ENCODE assay signal across 16 mouse cellular contexts in the genomic region with DNA sequence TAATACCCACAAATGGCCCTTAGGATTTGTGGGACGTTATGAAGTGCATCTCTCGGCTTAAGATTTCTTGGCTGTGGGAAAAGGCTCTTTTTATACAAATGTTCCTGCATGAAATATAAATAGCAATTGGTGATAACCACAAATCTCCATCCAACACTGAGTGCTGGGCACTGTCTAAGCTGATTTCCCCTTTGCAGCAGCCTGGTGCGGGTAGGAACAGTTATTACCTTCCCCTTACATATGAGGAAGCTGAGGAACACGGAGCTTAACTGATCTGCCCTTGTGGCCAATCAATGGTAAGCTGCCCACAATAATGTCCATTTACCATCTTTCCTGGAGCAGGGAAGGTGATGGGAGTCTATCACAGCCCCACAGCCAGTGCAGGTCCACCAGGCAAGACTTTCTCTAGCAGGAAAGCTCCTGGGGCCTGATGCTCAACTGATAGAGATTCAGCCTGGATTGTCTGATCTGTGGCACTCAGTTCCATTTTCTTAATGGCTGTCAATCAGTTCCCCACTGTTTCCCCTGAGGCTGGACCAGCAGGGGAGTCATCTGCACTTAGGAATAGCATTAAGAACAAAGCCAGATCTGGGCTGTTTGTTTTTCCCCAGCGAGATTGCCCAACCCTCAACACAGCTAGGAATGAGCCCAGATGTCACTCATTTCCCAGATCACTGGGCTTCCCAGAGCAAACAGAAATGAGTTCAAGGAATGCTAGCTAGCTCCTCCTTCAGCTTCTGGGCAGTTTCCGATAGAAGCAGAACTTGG. TPM values are rescaled to one million over a fixed set of nuclear protein-coding genes. Genes with fewer than 3 reads are reported as not detected.
DNase-seq lines count a peak whose midpoint lies in the region; ATAC-seq lines count a peak whose summit lies in the region.
"Had no signal": no experiment of that assay in that cellular context is flagged by ENCODE, and none has a peak within 500 bp of the region (broad histone marks: within the 10 kb centered on the region; RNA-seq: fewer than 3 reads in every experiment).

No protein-coding gene starts in this region.

- H3K9me3 ChIP-seq in heart, embryonic 13.5 days = no peaks in the 10 kb centered on the region
- no peaks in the 10 kb centered on the region for H3K9me3 ChIP-seq in midbrain, embryonic 14.5 days (ENCODE audit: control insufficient read depth, low read length)
- no peaks in the 10 kb centered on the region for H3K9me3 ChIP-seq in midbrain, embryonic 16.5 days (replicated peaks; ENCODE audit: control insufficient read depth, low read length, poor library complexity, severe bottlenecking)
- no peaks in the 10 kb centered on the region for H3K9me3 ChIP-seq in forebrain, embryonic 14.5 days (replicated peaks; ENCODE audit: control insufficient read depth, low read length)
- H3K9me3 ChIP-seq: embryonic facial prominence, embryonic 15.5 days; hindbrain, embryonic 15.5 days; kidney, embryonic 15.5 days; limb, embryonic 12.5 days had no signal

- ATAC-seq in heart, embryonic 13.5 days (ENCODE audit: extremely low read depth, insufficient number of reproducible peaks, low FRiP score, low TSS enrichment) = no peak
- ATAC-seq in midbrain, embryonic 14.5 days (ENCODE audit: low FRiP score, low TSS enrichment) = no peak
- no peak for ATAC-seq in midbrain, embryonic 16.5 days
- peak; percentile 48; the same call in 1 of the 2 replicates for ATAC-seq in forebrain, embryonic 14.5 days

- 53% methylated on average over 6 of the region's 6 CpGs for WGBS in heart, embryonic 13.5 days
- WGBS in midbrain, embryonic 14.5 days = 45% methylated on average over 6 of the region's 6 CpGs
- 45% methylated on average over 6 of the region's 6 CpGs for WGBS in midbrain, embryonic 16.5 days
- 53% methylated on average over 6 of the region's 6 CpGs for WGBS in forebrain, embryonic 14.5 days

- H3K36me3 ChIP-seq in heart, embryonic 13.5 days = no peaks in the 10 kb centered on the region
- H3K36me3 ChIP-seq in midbrain, embryonic 14.5 days (ENCODE audit: control insufficient read depth, insufficient read depth, low read length) = no peaks in the 10 kb centered on the region
- no peaks in the 10 kb centered on the region for H3K36me3 ChIP-seq in midbrain, embryonic 16.5 days (ENCODE audit: control insufficient read depth, insufficient read depth, low read length)
- H3K36me3 ChIP-seq in forebrain, embryonic 14.5 days (ENCODE audit: control insufficient read depth, insufficient read depth, low read length) = no peaks in the 10 kb centered on the region
- H3K36me3 ChIP-seq: embryonic facial prominence, embryonic 15.5 days; hindbrain, embryonic 15.5 days; kidney, embryonic 15.5 days; limb, embryonic 12.5 days had no signal

- H3K4me3 ChIP-seq in heart, embryonic 13.5 days = no peak overlapping the region
- no peak overlapping the region for H3K4me3 ChIP-seq in midbrain, embryonic 14.5 days (replicated peaks; ENCODE audit: low read depth, low read length)
- H3K4me3 ChIP-seq in midbrain, embryonic 16.5 days (ENCODE audit: low read depth, low read length) = no peak overlapping the region
- H3K4me3 ChIP-seq in forebrain, embryonic 14.5 days (ENCODE audit: low read depth, low read length) = no peak overlapping the region
- H3K4me3 ChIP-seq: embryonic facial prominence, embryonic 15.5 days; heart, adult 2 months; hindbrain, embryonic 15.5 days; kidney, embryonic 15.5 days; limb, embryonic 12.5 days; myocyte had no signal

- H3K4me1 ChIP-seq in heart, embryonic 13.5 days = peaks cover 22% of the 10 kb centered on the region
- 0 out of 2 replicates have a peak, but pooled peaks cover 8% of the 10 kb centered on the region for H3K4me1 ChIP-seq in midbrain, embryonic 14.5 days (ENCODE audit: control insufficient read depth, insufficient read depth, low read length)
- peaks cover 2% of the 10 kb centered on the region for H3K4me1 ChIP-seq in midbrain, embryonic 16.5 days (ENCODE audit: control insufficient read depth, insufficient read depth, low read length)
- H3K4me1 ChIP-seq in forebrain, embryonic 14.5 days (ENCODE audit: control insufficient read depth, insufficient read depth, low read length) = peaks cover 21% of the 10 kb centered on the region
- H3K4me1 ChIP-seq: limb, embryonic 12.5 days had no signal

- no peak overlapping the region for H3K9ac ChIP-seq in heart, embryonic 13.5 days
- no peak overlapping the region for H3K9ac ChIP-seq in midbrain, embryonic 14.5 days (replicated peaks; ENCODE audit: low read length)
- H3K9ac ChIP-seq in midbrain, embryonic 16.5 days (ENCODE audit: low read depth, low read length) = no peak overlapping the region
- no peak overlapping the region for H3K9ac ChIP-seq in forebrain, embryonic 14.5 days (ENCODE audit: low read length)
- H3K9ac ChIP-seq: embryonic facial prominence, embryonic 15.5 days; hindbrain, embryonic 15.5 days; kidney, embryonic 15.5 days; limb, embryonic 12.5 days had no signal

- H3K4me2 ChIP-seq in heart, embryonic 13.5 days = no peak overlapping the region
- no peak overlapping the region for H3K4me2 ChIP-seq in midbrain, embryonic 14.5 days (ENCODE audit: low read length)
- no peak overlapping the region for H3K4me2 ChIP-seq in midbrain, embryonic 16.5 days (ENCODE audit: low read length)
- no peak overlapping the region for H3K4me2 ChIP-seq in forebrain, embryonic 14.5 days (ENCODE audit: low read length)
- H3K4me2 ChIP-seq: embryonic facial prominence, embryonic 15.5 days; hindbrain, embryonic 15.5 days; kidney, embryonic 15.5 days; limb, embryonic 12.5 days had no signal

- DNase-seq in heart, adult 8-10 months (ENCODE audit: low spot score) = no peak
- DNase-seq in midbrain, embryonic 14.5 days = peak; percentile 65
- peak; percentile 64 for DNase-seq in forebrain, embryonic 14.5 days (ENCODE audit: low spot score)
- DNase-seq in layer of hippocampus, adult 8-10 months (ENCODE audit: low spot score in 2 of 2) = no peak
- no peak for DNase-seq in cerebellum, postnatal 25 days
- DNase-seq in spleen, adult 18-20 months = no peak
- DNase-seq: cerebellum, adult 18-20 months; heart, adult 2 months; layer of hippocampus, adult 9-11 months had no signal

- H3K27ac ChIP-seq in heart, embryonic 13.5 days (replicated peaks) = 0 out of 2 replicates have a peak overlapping the region, but pooled peaks have one; percentile 32
- H3K27ac ChIP-seq in midbrain, embryonic 14.5 days (replicated peaks; ENCODE audit: low read depth, low read length) = no peak overlapping the region
- no peak overlapping the region for H3K27ac ChIP-seq in midbrain, embryonic 16.5 days (ENCODE audit: low read length)
- H3K27ac ChIP-seq in forebrain, embryonic 14.5 days (ENCODE audit: low read depth, low read length) = peak overlapping the region; percentile 9; the same call in 1 of the 2 replicates
- H3K27ac ChIP-seq: embryonic facial prominence, embryonic 15.5 days; heart, adult 2 months; hindbrain, embryonic 15.5 days; kidney, embryonic 15.5 days; limb, embryonic 12.5 days had no signal

- no peaks in the 10 kb centered on the region for H3K27me3 ChIP-seq in heart, embryonic 13.5 days (replicated peaks)
- H3K27me3 ChIP-seq in midbrain, embryonic 14.5 days (ENCODE audit: control insufficient read depth, insufficient read depth, low read length) = no peaks in the 10 kb centered on the region
- H3K27me3 ChIP-seq in midbrain, embryonic 16.5 days (ENCODE audit: control insufficient read depth, insufficient read depth, low read depth, low read length) = peaks cover 4% of the 10 kb centered on the region; the same call in 1 of the 2 replicates
- no peaks in the 10 kb centered on the region for H3K27me3 ChIP-seq in forebrain, embryonic 14.5 days (replicated peaks; ENCODE audit: control insufficient read depth, insufficient read depth, low read length)
- H3K27me3 ChIP-seq: embryonic facial prominence, embryonic 15.5 days; hindbrain, embryonic 15.5 days; kidney, embryonic 15.5 days had no signal

RNA-seq across cellular contexts. Expression of a gene that starts 18.9 kb away (rescaled TPM):
- polyA plus RNA-seq in heart, embryonic 13.5 days (2015; fragmentation: Nextera tagmentation; extraction: Ambion mirVana) = 28.5 and 35.1 TPM in 2 replicates
- 10 to 100 TPM; 34.3 to 51.3 (median 39.8) TPM for total RNA-seq in heart, adult 8-10 months (2022)
- polyA plus RNA-seq in midbrain, embryonic 14.5 days (2014; fragmentation: Nextera tagmentation; extraction: Ambion mirVana) = 26.1 and 30.9 TPM in 2 replicates
- 40.6 and 47.9 TPM in 2 replicates for polyA plus RNA-seq in midbrain, embryonic 16.5 days (2015; fragmentation: Nextera tagmentation; extraction: Ambion mirVana)
- polyA plus RNA-seq in forebrain, embryonic 14.5 days (2014; fragmentation: Nextera tagmentation; extraction: Ambion mirVana) = 21.8 and 22.1 TPM in 2 replicates
- 10 to 100 TPM; 20.1 to 29.1 (median 23.5) TPM for total RNA-seq in layer of hippocampus, adult 8-10 months (2022)

RNA-seq across cellular contexts. Expression of a gene that starts 56.0 kb away (rescaled TPM):
- 26.3 and 28.8 TPM in 2 replicates for polyA plus RNA-seq in heart, embryonic 13.5 days (2015; fragmentation: Nextera tagmentation; extraction: Ambion mirVana)
- 10 to 100 TPM; 18.2 to 20.6 (median 18.8) TPM for total RNA-seq in heart, adult 8-10 months (2022)
- 34.9 and 35.2 TPM in 2 replicates for polyA plus RNA-seq in midbrain, embryonic 14.5 days (2014; fragmentation: Nextera tagmentation; extraction: Ambion mirVana)
- 25.2 and 27.8 TPM in 2 replicates for polyA plus RNA-seq in midbrain, embryonic 16.5 days (2015; fragmentation: Nextera tagmentation; extraction: Ambion mirVana)
- polyA plus RNA-seq in forebrain, embryonic 14.5 days (2014; fragmentation: Nextera tagmentation; extraction: Ambion mirVana) = 40.7 and 48.9 TPM in 2 replicates
- 10 to 100 TPM; 19.7 to 21.4 (median 20.0) TPM for total RNA-seq in layer of hippocampus, adult 8-10 months (2022)

Comparison
In these comparisons a context has a peak if more than half of its experiments do, and no peak if none do; other contexts are left out.
1. H3K27ac ChIP-seq: peak in heart, embryonic 13.5 days (single experiment) and forebrain, embryonic 14.5 days (single experiment); none in midbrain, embryonic 14.5 days (single experiment) and midbrain, embryonic 16.5 days (single experiment).
2. DNase-seq: peak in midbrain, embryonic 14.5 days (single experiment) and forebrain, embryonic 14.5 days (single experiment); none in heart, adult 8-10 months (single experiment), layer of hippocampus, adult 8-10 months (0 of 2), cerebellum, postnatal 25 days (0 of 2) and spleen, adult 18-20 months (0 of 2).